Mouse (Mus musculus) megakaryocyte, embryonic 14.5 days (primary cell): ENCODE data around the gene Nfkb1.

Source experiments
- FLI1 ChIP-seq: IDR thresholded peaks from 2 replicates; pipeline ENCODE4 v1.6.1; 2012; ENCODE audit warnings: low read length, inconsistent platforms, mixed read lengths
- GATA1 ChIP-seq: IDR thresholded peaks from 3 replicates; pipeline ENCODE4 v1.6.1; 2012; ENCODE audit warnings: mixed read lengths, low read length, inconsistent platforms, borderline replicate concordance

GRCm38 (mm10) chr3:135649809-135650208 lies 41.5 kb downstream of the Nfkb1 start:
- TF ChIP-seq GATA1 (no peak), FLI1 (no peak)
